Mouse (Mus musculus): ENCODE measurements around the gene Moap1. TPM values are rescaled to one million over a fixed set of nuclear protein-coding genes. Genes with fewer than 3 reads are reported as not detected.
A peak's percentile ranks its signal among the peaks of the same experiment; 100 is the strongest.

Moap1 gene
- polyA plus RNA-seq, 1 experiment from 2014 or later: 81.1 TPM

DNA sequence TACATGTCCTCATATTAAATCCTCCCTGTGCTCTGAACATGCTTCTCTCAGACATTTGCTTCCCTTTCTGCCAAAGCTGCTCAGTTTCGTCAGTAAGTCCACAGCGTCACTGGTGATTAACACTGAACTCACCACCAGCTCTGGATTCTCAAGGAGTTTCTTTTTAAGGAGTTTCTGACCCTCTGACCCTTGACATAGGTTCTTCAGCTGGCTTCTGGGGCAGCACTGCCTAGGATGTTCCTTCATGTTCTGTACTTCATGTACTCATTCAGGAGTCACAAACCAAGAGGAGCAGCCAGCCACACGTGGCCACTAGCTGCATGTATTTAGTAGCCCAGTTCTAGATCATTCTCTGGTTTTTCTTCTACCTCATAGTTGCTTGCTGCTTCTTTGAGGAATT, 4.8 kb upstream of the Moap1 start:
- no peak for ATAC-seq (ENCODE audit: low read depth)
- H3K27ac ChIP-seq (ENCODE audit: low read depth, low read length): no peak overlapping the region
- 95% methylated on average over 3 of the region's 3 CpGs for WGBS
- no peak overlapping the region for H3K4me3 ChIP-seq (ENCODE audit: low read depth, low read length)
- H3K4me2 ChIP-seq (ENCODE audit: low read depth, low read length): no peak overlapping the region
- no peaks in the 10 kb centered on the region for H3K9me3 ChIP-seq (ENCODE audit: control insufficient read depth, low read length)
- peaks cover 4% of the 10 kb centered on the region; the same call in 1 of the 2 replicates for H3K36me3 ChIP-seq (ENCODE audit: control insufficient read depth, insufficient read depth, low read length)
- H3K4me1 ChIP-seq (ENCODE audit: control insufficient read depth, insufficient read depth, low read length): peaks cover 10% of the 10 kb centered on the region
- no peak overlapping the region for H3K9ac ChIP-seq (replicated peaks; ENCODE audit: low read depth, low read length)
- no peaks in the 10 kb centered on the region for H3K27me3 ChIP-seq (ENCODE audit: control insufficient read depth, insufficient read depth, low read length)

DNA sequence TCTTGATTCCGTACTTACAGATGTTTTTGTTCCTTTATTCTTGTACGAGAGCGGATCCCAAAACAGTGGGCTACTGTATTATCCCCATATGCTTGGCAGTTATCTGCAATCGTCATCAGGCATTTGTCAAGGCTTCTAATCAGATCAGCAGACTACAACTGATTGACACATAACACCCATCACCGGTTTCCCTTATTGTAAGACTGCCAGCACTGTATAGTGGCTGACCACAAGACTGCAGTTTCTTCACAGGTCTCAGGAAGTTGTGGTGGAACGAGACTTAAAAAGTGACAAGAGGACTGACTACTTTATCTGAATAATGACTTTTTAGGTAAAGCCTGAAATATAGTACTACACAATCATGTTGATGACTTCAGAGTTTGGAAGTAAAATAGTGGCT, 1.4 kb upstream of the Moap1 start:
- H3K4me1 ChIP-seq (ENCODE audit: control insufficient read depth, insufficient read depth, low read length): peaks cover 22% of the 10 kb centered on the region
- no peaks in the 10 kb centered on the region for H3K9me3 ChIP-seq (ENCODE audit: control insufficient read depth, low read length)
- H3K4me3 ChIP-seq (ENCODE audit: low read depth, low read length): no peak overlapping the region
- no peaks in the 10 kb centered on the region for H3K27me3 ChIP-seq (ENCODE audit: control insufficient read depth, insufficient read depth, low read length)
- no peak overlapping the region for H3K9ac ChIP-seq (replicated peaks; ENCODE audit: low read depth, low read length)
- H3K27ac ChIP-seq (ENCODE audit: low read depth, low read length): no peak overlapping the region
- WGBS: 63% methylated on average over 6 of the region's 6 CpGs
- H3K4me2 ChIP-seq (ENCODE audit: low read depth, low read length): peak overlapping the region; percentile 88; the same call in 1 of the 2 replicates
- H3K36me3 ChIP-seq (ENCODE audit: control insufficient read depth, insufficient read depth, low read length): peaks cover 8% of the 10 kb centered on the region; the same call in 1 of the 2 replicates
- no peak for ATAC-seq (ENCODE audit: low read depth)

DNA sequence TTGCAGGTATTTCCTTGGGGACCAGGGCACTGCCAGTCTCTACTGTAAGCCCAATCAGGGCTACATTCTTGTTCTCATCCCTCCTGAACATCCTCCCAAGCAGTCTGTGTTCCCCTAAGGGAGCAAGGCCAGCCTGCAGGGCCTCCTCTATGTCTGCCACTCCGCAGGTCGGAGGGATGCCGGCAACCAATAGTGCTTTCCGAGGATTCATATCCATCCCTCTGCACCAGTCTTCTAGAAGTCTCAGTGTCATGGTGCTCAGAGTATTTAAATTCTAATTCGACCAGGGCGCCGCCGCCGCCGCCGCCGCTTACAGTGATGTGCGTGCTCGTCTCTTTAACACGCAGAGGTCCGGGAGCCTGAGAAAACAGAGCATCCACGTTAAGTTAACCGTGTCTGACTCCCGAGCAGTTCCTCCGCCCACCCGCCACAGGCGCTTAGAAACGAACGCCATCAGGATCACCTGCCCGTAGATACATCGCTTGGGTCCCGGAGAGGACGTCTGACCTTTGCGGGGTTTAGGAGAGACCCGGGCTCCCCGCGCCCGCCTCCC, 349 bp downstream of the Moap1 start:
- peak overlapping the region; percentile 60 for H3K4me3 ChIP-seq (ENCODE audit: low read depth, low read length)
- WGBS: under 1% methylated on average over 33 of the region's 33 CpGs
- H3K4me1 ChIP-seq (ENCODE audit: control insufficient read depth, insufficient read depth, low read length): peaks cover 22% of the 10 kb centered on the region
- peak overlapping the region; percentile 76 for H3K9ac ChIP-seq (replicated peaks; ENCODE audit: low read depth, low read length)
- peak; percentile 60 for ATAC-seq (ENCODE audit: low read depth)
- no peaks in the 10 kb centered on the region for H3K27me3 ChIP-seq (ENCODE audit: control insufficient read depth, insufficient read depth, low read length)
- peaks cover 8% of the 10 kb centered on the region; the same call in 1 of the 2 replicates for H3K36me3 ChIP-seq (ENCODE audit: control insufficient read depth, insufficient read depth, low read length)
- H3K4me2 ChIP-seq (ENCODE audit: low read depth, low read length): peak overlapping the region; percentile 88
- H3K9me3 ChIP-seq (ENCODE audit: control insufficient read depth, low read length): no peaks in the 10 kb centered on the region
- H3K27ac ChIP-seq (ENCODE audit: low read depth, low read length): peak overlapping the region; percentile 92

DNA sequence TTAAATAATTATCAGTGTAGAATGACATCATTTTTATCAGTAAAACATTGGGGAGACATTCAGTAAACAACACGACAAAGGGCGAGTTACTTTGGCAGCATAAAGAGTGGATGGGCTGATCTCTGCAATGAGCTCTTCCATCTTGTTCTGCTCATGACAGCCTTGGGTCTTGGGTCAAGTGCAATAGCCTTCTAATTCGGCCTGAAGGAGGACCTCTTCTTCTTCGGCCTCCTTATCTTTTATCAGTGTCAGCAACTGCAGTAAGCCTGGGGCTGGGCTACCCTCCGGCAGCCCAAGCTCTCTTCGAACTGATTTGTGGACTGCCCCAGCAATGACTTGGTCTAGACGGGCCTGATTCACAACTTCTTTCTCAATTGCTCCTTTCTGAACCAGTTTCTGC, 1.4 kb downstream of the Moap1 start:
- Histone ChIP-seq H3K27ac (ENCODE audit: low read depth, low read length) (no peak overlapping the region), H3K4me3 (ENCODE audit: low read depth, low read length) (peak overlapping the region; percentile 60; the same call in 1 of the 2 replicates), H3K4me2 (ENCODE audit: low read depth, low read length) (peak overlapping the region; percentile 88), H3K9ac (replicated peaks; ENCODE audit: low read depth, low read length) (no peak overlapping the region), H3K4me1 (ENCODE audit: control insufficient read depth, insufficient read depth, low read length) (peaks cover 22% of the 10 kb centered on the region), H3K9me3 (ENCODE audit: control insufficient read depth, low read length) (no peaks in the 10 kb centered on the region), H3K27me3 (ENCODE audit: control insufficient read depth, insufficient read depth, low read length) (no peaks in the 10 kb centered on the region), H3K36me3 (ENCODE audit: control insufficient read depth, insufficient read depth, low read length) (0 out of 2 replicates have a peak, but pooled peaks cover 4% of the 10 kb centered on the region)
- ATAC-seq (ENCODE audit: low read depth): no peak
- 88% methylated on average over 7 of the region's 7 CpGs for WGBS

DNA sequence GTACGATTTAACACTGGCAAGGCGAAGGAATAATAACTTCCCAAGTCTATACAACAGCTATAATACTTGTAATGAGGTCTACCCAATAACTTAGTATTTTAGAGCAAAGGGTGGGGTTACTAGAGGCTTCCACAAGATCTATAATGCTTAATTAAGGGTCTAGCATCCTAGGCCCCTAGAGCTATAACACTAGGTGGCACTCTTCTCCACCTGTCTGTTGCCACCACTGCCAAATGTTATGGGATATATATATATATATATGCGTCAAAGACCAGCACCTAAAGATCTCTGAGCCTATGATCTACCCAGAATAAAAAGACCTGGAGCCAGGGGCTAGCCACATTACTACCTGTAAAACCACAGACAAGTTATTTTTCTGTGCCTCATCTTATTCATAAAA, 3.2 kb downstream of the Moap1 start:
- WGBS: 64% methylated on average over 3 of the region's 3 CpGs
- H3K27me3 ChIP-seq (ENCODE audit: control insufficient read depth, insufficient read depth, low read length): no peaks in the 10 kb centered on the region

DNA sequence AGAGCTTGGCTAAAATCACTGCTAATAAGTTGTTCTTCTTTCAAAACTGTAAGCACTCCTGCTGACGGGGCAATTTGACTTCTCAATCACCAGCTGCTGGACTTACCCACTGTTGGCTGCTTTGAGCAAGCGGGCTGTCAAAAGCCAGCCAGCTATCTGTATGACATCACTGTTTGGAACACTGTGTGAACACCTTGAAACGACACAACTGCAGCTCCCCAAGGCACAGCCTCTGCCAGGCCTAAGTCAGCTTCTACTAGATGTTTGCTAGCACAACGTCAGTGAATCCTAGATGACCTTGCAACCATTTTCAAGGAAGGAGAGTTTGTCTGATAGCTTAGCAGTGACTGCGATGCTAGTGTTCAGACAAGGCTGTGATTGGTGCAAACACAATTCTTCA, 4.4 kb downstream of the Moap1 start:
- Histone ChIP-seq H3K27ac (ENCODE audit: low read depth, low read length) (no peak overlapping the region), H3K4me2 (ENCODE audit: low read depth, low read length) (no peak overlapping the region), H3K27me3 (ENCODE audit: control insufficient read depth, insufficient read depth, low read length) (no peaks in the 10 kb centered on the region), H3K4me1 (ENCODE audit: control insufficient read depth, insufficient read depth, low read length) (peaks cover 13% of the 10 kb centered on the region), H3K9ac (replicated peaks; ENCODE audit: low read depth, low read length) (no peak overlapping the region), H3K9me3 (ENCODE audit: control insufficient read depth, low read length) (no peaks in the 10 kb centered on the region), H3K4me3 (ENCODE audit: low read depth, low read length) (no peak overlapping the region), H3K36me3 (ENCODE audit: control insufficient read depth, insufficient read depth, low read length) (0 out of 2 replicates have a peak, but pooled peaks cover 4% of the 10 kb centered on the region)
- 84% methylated on average over 5 of the region's 5 CpGs for WGBS
- no peak for ATAC-seq (ENCODE audit: low read depth)

More for the DNA sequence above, 3.2 kb downstream of the Moap1 start:
- H3K4me3 ChIP-seq (ENCODE audit: low read depth, low read length): no peak overlapping the region
- no peak overlapping the region for H3K4me2 ChIP-seq (ENCODE audit: low read depth, low read length)
- peaks cover 22% of the 10 kb centered on the region for H3K4me1 ChIP-seq (ENCODE audit: control insufficient read depth, insufficient read depth, low read length)
- no peak overlapping the region for H3K9ac ChIP-seq (replicated peaks; ENCODE audit: low read depth, low read length)
- 0 out of 2 replicates have a peak, but pooled peaks cover 4% of the 10 kb centered on the region for H3K36me3 ChIP-seq (ENCODE audit: control insufficient read depth, insufficient read depth, low read length)
- ATAC-seq (ENCODE audit: low read depth): no peak
- H3K27ac ChIP-seq (ENCODE audit: low read depth, low read length): no peak overlapping the region
- no peaks in the 10 kb centered on the region for H3K9me3 ChIP-seq (ENCODE audit: control insufficient read depth, low read length)

DNA sequence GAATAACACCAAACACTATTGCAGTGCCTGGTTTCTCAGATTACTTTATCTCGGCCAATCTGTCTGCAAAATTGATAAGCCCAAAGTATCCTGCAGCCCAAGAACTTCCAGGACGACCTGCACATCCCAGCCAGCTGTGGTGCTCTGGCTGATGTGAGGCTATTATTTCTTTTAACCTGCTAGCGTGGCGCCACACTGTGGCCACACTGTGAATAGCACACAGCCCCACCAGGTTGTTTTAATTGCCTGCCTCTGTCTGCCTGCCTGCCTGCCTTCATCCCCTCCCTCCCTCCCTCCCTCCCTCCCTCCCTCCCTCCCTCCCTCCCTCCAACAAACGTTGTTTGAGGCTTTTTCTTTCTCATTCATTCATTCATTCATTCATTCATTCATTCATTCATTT, 10.1 kb downstream of the Moap1 start:
- ATAC-seq (ENCODE audit: low read depth): no peak
- no peaks in the 10 kb centered on the region for H3K27me3 ChIP-seq (ENCODE audit: control insufficient read depth, insufficient read depth, low read length)
- H3K36me3 ChIP-seq (ENCODE audit: control insufficient read depth, insufficient read depth, low read length): no peaks in the 10 kb centered on the region
- H3K9ac ChIP-seq (replicated peaks; ENCODE audit: low read depth, low read length): no peak overlapping the region
- peaks cover 18% of the 10 kb centered on the region; the same call in 1 of the 2 replicates for H3K4me1 ChIP-seq (ENCODE audit: control insufficient read depth, insufficient read depth, low read length)
- no peak overlapping the region for H3K4me2 ChIP-seq (ENCODE audit: low read depth, low read length)
- H3K9me3 ChIP-seq (ENCODE audit: control insufficient read depth, low read length): no peaks in the 10 kb centered on the region
- H3K27ac ChIP-seq (ENCODE audit: low read depth, low read length): no peak overlapping the region
- no peak overlapping the region for H3K4me3 ChIP-seq (ENCODE audit: low read depth, low read length)
- 20% methylated on average over 4 of the region's 5 CpGs for WGBS

DNA sequence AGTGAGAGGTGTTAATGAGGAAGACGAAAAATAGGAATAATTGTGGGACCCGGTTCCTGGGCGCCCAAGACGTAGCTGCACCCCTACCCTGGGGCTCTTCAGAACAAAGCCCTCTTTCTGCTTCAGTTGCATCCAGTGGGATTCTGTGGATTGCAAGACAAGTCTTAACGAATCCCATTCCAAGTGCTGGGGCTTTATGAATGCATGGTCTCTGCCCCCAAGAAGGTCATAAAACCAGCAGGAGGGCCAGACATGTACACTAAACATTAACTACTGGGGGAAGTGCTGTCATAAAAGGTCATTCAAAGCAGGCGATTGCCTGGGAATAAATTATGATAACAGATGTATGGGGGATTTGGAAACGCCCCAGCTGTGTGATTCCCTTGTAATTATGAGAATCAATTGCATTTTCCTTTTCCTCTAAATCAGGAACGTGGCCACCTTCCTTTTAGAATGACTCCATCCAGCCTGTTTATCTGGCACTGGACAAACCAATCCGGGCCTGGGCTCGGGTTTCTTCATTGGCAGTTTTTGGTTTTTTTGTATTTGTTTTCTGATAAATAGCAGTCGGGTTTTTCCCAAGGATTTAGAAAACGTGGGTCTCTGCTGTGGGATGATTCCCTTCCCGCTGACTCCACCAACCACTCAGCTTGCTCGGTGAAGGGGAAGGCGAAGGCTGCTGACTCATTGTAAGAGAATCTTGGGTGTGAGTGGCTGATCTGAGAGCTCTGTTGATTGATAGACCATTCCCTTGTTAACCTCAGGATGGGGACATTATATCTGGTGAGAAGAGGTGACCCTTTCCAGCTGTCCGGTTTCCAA, 12.5 kb downstream of the Moap1 start:
- Histone ChIP-seq H3K27ac (ENCODE audit: low read depth, low read length) (peak overlapping the region; percentile 78), H3K36me3 (ENCODE audit: control insufficient read depth, insufficient read depth, low read length) (no peaks in the 10 kb centered on the region), H3K4me3 (ENCODE audit: low read depth, low read length) (peak overlapping the region; percentile 7), H3K4me2 (ENCODE audit: low read depth, low read length) (peak overlapping the region; percentile 51), H3K4me1 (ENCODE audit: control insufficient read depth, insufficient read depth, low read length) (peaks cover 18% of the 10 kb centered on the region; the same call in 1 of the 2 replicates), H3K9ac (replicated peaks; ENCODE audit: low read depth, low read length) (no peak overlapping the region), H3K27me3 (ENCODE audit: control insufficient read depth, insufficient read depth, low read length) (no peaks in the 10 kb centered on the region), H3K9me3 (ENCODE audit: control insufficient read depth, low read length) (no peaks in the 10 kb centered on the region)
- 6% methylated on average over 16 of the region's 16 CpGs for WGBS
- peak; percentile 72 for ATAC-seq (ENCODE audit: low read depth)

All from neural tube, embryonic 14.5 days (tissue).